In the genomic region with DNA sequence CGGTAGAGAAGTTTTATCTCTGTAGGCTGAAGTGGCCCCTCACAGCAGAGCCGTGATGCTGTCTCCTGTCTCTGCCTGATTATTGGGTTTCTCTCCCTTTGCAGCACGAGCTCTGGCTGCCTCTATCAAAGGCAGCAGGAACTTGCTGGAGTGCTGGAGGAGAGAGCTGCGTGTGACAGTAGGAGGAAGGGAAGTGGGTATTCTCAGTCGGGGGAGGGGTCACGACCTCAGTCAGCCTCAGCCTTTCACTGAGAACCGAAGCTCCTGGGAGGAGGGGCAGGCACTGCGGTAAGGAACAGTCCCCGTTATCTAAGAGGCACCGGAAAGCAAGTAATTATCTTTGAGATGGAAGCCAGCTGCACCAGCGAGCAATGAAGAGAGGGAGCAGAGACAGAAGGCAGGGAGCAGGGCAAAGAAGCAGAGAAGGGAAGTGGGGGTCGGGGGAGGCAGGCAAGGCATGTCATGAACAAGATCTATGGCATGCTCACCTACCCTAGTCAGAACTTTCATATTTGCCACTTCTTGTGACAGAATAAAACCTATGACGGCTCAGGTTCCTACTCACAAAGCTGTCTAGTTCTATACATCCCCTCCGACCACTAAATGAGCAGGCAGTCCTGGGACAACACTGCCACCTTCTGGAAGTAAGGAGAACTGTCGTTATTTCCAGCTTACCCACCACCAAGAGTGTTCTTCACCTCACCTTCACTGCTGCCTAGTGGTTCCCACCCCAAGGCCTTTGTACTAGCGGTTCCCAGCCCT, we compare ENCODE assay signal across 8 mouse cellular contexts.
DNase-seq lines count a peak whose midpoint lies in the region; ATAC-seq lines count a peak whose summit lies in the region.

No protein-coding gene starts in this region.

- H3K27me3 ChIP-seq in embryonic facial prominence, embryonic 11.5 days (ENCODE audit: control insufficient read depth, insufficient read depth, low read length) = no peaks in the 10 kb centered on the region
- no peaks in the 10 kb centered on the region; the same call in 1 of the 2 replicates for H3K27me3 ChIP-seq in midbrain, embryonic 10.5 days (ENCODE audit: low read depth, poor library complexity, severe bottlenecking)
- H3K27me3 ChIP-seq in splenic B cell, adult 2 months (ENCODE audit: control insufficient read depth, insufficient read depth, low read length, poor library complexity, severe bottlenecking) = no peaks in the 10 kb centered on the region

- intact Hi-C loops in heart, postnatal 36 days (cut with DNase I) = loop anchor here (2.0 kb wide), 2 partner anchors 144 to 170 kb away; no protein-coding TSS in a partner anchor

- WGBS in embryonic facial prominence, embryonic 11.5 days = 3% methylated on average over 16 of the region's 16 CpGs
- WGBS in midbrain, embryonic 10.5 days = 5% methylated on average over 16 of the region's 16 CpGs

- no peaks in the 10 kb centered on the region; the same call in 1 of the 2 replicates for H3K4me1 ChIP-seq in embryonic facial prominence, embryonic 11.5 days (ENCODE audit: control insufficient read depth, insufficient read depth, low read length)
- peaks cover 36% of the 10 kb centered on the region for H3K4me1 ChIP-seq in midbrain, embryonic 10.5 days

- H3K36me3 ChIP-seq in embryonic facial prominence, embryonic 11.5 days (replicated peaks; ENCODE audit: control insufficient read depth, insufficient read depth, low read depth, low read length) = no peaks in the 10 kb centered on the region
- no peaks in the 10 kb centered on the region for H3K36me3 ChIP-seq in midbrain, embryonic 10.5 days
- H3K36me3 ChIP-seq in splenic B cell, adult 2 months (ENCODE audit: control insufficient read depth, insufficient read depth, low read length, poor library complexity, severe bottlenecking) = no peaks in the 10 kb centered on the region

- peak; percentile 84 for ATAC-seq in embryonic facial prominence, embryonic 11.5 days (replicated peaks; ENCODE audit: insufficient number of reproducible peaks, low FRiP score, low TSS enrichment, low read depth)

- 0 out of 2 replicates have a peak overlapping the region, but pooled peaks have one; percentile 16 for H3K4me3 ChIP-seq in embryonic facial prominence, embryonic 11.5 days (ENCODE audit: low read depth, low read length)
- peak overlapping the region; percentile 44 for H3K4me3 ChIP-seq in midbrain, embryonic 10.5 days

- H3K27ac ChIP-seq in embryonic facial prominence, embryonic 11.5 days (replicated peaks; ENCODE audit: low read depth, low read length) = 0 out of 2 replicates have a peak overlapping the region, but pooled peaks have one; percentile 28
- peak overlapping the region; percentile 56 for H3K27ac ChIP-seq in midbrain, embryonic 10.5 days (replicated peaks)

- H3K9me3 ChIP-seq in embryonic facial prominence, embryonic 11.5 days (replicated peaks; ENCODE audit: control insufficient read depth, low read length) = no peaks in the 10 kb centered on the region
- H3K9me3 ChIP-seq in midbrain, embryonic 10.5 days (replicated peaks) = no peaks in the 10 kb centered on the region

- H3K4me2 ChIP-seq in embryonic facial prominence, embryonic 11.5 days (ENCODE audit: low read depth, low read length) = peak overlapping the region; percentile 57

- peak; percentile 27 to 74 for DNase-seq in adrenal gland, adult (ENCODE audit: inconsistent age in 2 of 2, low spot score in 1 of 2)
- no peak for DNase-seq in adrenal gland, postnatal 4 days (ENCODE audit: low spot score in 2 of 2)
- DNase-seq in NIH3T3 (ENCODE audit: low read depth) = peak; percentile 77
- DNase-seq in embryonic facial prominence, embryonic 11.5 days (ENCODE audit: low spot score) = peak; percentile 78
- peak; percentile 33 to 53 for DNase-seq in heart, postnatal 36 days
- DNase-seq in layer of hippocampus, postnatal 14 days (ENCODE audit: low spot score in 2 of 2) = peak; percentile 61 to 75
- DNase-seq in midbrain, embryonic 10.5 days (ENCODE audit: low spot score) = peak; percentile 67
- peak; percentile 77 for DNase-seq in splenic B cell, adult 2 months (ENCODE audit: low read depth, low spot score)

- 0 out of 2 replicates have a peak overlapping the region, but pooled peaks have one; percentile 27 for H3K9ac ChIP-seq in embryonic facial prominence, embryonic 11.5 days (replicated peaks; ENCODE audit: low read length)

Comparison
In these comparisons a context has a peak if more than half of its experiments do, and no peak if none do; other contexts are left out.
1. DNase-seq: peak in adrenal gland, adult (2 of 2), NIH3T3 (single experiment), embryonic facial prominence, embryonic 11.5 days (single experiment), heart, postnatal 36 days (2 of 2), layer of hippocampus, postnatal 14 days (2 of 2), midbrain, embryonic 10.5 days (single experiment) and splenic B cell, adult 2 months (single experiment); none in adrenal gland, postnatal 4 days (0 of 2).